Mouse (Mus musculus): ENCODE measurements at regions not wholly inside any gene's neighbourhood (a gene's known extent, or its start where the extent isn't known, plus 50 kb on each side); places are given as distances from the start of the nearest gene placed in this dataset.
"Not testable (repeated sequence)": the region's sequence is repeated elsewhere in the genome, so short reads cannot be mapped to it uniquely, and the experiment has no call there.

DNA sequence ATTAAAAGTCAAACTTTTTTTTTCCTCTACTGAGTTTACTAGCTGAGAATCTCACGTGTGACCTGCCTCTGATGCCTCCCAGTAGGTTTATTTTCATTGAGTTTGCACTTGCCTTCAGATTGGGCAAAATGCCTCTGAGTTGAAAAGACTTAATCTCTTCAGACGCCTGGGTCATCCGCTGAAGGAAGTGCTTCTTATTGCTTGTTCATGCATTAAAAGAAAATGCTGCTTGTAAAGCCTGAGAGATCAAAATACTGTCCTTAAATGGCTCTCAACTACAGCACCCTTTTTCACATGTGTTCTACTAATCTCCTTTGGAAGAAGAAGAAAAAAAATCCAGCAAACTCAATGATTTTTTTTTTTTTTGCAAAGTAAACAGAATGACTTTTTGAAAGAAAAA, 351.5 kb downstream of the Kcnh5 start:
- no peak for DNase-seq (ENCODE audit: low read depth, low spot score)

DNA sequence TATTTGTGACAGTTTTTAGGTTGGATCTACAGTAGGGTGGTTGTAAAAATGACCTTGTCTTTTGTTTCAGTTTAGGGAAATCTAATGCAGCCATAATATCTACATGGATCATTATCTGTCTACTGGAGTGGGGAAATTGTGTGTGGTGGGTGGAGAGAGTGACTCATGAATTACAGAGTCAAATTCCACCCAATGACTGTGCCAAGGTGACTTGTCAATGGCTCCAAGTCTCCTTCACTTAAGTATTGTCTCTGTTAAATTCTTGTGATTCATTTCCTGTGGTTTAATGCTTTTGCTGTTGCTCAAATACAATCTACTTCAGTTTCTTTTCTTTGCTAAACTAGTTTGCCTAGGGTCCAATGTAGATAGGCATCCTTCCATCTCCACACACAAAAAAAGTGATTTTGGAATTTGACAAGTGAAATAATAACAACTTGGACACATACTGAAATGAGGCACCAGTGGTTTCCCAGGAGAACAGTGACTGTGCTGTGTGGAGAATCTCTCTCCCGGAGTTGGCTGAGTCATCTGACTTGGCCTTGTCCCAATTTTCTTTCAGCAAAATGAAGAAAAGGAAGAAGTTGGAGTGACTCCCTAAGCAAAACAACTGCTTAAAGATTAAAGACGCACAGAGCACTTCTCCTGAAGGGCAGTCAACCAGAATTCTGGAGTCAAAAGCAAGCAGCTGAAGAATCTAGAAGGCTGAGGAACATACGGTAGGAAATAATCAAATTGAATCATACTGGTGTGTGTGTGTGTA, 352.2 kb downstream of the Kcnh5 start:
- peak; percentile 72 for DNase-seq (ENCODE audit: low read depth, low spot score)

- DNase-seq (ENCODE audit: low read depth, low spot score) = not testable (repeated sequence)
Observed at GRCm38 (mm10) chr12:74816181-74816580, 361.0 kb downstream of the Kcnh5 start.

GRCm38 (mm10) chr12:74808571-74808970, 368.6 kb downstream of the Kcnh5 start:
- not testable (repeated sequence) for DNase-seq (ENCODE audit: low read depth, low spot score)

- DNase-seq (ENCODE audit: low read depth, low spot score) = not testable (repeated sequence)
Observed at GRCm38 (mm10) chr12:74807926-74808325, 369.2 kb downstream of the Kcnh5 start.

DNA sequence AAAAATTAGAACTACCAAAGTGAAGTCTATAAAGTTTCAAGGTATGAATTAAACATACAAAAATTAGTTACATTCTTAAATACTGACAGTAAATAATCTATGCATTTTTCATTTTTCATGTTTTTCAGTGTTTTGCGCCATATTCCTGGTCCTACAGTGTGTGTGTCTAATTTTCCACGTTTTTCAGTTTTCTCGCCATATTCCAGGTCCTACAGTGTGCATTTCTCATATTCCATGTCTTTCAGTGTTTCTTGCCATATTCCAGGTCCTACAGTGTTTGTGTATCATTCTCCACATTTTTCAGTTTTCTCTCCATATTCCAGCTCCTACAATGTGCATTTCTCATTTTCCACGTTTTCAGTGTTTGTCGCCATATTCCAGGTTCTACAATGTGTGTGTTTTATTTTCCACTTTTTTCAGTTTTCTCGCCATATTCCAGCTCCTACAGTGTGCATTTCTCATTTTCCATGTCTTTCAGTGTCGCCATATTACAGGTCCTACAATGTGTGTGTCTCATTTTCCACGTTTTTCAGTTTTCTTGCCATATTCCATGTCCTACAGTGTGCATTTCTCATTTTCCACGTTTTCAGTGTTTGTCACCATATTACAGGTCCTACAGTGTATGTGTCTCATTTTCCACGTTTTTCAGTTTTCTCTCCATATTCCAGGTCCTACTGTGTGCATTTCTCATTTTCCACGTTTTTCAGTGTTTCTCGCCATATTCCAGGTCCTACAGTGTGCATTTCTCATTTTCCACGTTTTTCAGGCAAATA, 373.2 kb downstream of the Kcnh5 start:
- DNase-seq (ENCODE audit: low read depth, low spot score) = peak; percentile 10

- DNase-seq (ENCODE audit: low read depth, low spot score) = no peak
Observed at GRCm38 (mm10) chr12:74792036-74792435, 385.1 kb downstream of the Kcnh5 start.

GRCm38 (mm10) chr12:74762284-74762683, 414.8 kb downstream of the Kcnh5 start:
- DNase-seq (ENCODE audit: low read depth, low spot score) = no peak

DNA sequence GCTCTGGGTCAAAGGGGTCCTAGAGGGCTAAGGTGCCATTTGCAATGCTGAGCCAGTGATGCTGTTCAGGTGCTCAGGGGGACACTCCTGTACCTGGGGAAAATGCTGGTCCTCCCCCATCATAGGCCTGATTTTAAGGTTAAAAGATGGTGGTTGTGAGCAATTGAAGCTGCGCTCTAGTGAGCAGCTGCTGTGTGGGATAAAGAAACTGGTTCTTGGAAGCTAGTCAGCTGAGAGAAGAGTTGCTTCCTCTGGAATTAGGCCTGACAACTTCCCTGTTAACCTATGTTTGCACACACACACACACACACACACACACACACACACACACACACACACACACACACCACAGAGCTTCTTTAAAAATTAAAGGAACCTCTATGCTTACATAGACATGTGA, 428.9 kb upstream of the Gm11042 start:
- DNase-seq (ENCODE audit: low read depth, low spot score) = no peak

DNA sequence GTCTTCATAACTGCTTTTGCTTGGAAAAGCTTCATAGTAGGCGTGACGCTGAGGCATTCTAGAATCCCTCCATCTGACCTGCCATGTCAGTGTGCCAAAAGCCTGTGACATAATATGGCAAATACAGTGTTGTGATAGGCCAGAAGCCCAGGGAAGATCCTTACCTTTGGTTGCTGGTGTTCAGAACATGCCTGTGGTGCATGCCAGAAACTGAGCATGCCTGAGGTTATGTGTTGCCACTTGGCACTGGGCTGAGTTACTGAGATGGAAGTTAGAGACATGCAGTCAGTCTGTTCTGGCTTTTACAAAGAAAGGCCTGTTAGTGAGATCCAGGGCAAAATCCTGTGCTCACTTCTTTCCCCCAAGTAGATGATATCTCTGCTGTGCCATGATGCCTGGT, 412.7 kb upstream of the Gm11042 start:
- DNase-seq (ENCODE audit: low read depth, low spot score) = no peak

GRCm38 (mm10) chr12:74679149-74679548, 363.0 kb upstream of the Gm11042 start:
- DNase-seq (ENCODE audit: low read depth, low spot score) = no peak

GRCm38 (mm10) chr12:74677835-74678234, 361.6 kb upstream of the Gm11042 start:
- DNase-seq (ENCODE audit: low read depth, low spot score) = no peak

- no peak for DNase-seq (ENCODE audit: low read depth, low spot score)
Observed at GRCm38 (mm10) chr12:74658406-74658805, 342.2 kb upstream of the Gm11042 start.

DNA sequence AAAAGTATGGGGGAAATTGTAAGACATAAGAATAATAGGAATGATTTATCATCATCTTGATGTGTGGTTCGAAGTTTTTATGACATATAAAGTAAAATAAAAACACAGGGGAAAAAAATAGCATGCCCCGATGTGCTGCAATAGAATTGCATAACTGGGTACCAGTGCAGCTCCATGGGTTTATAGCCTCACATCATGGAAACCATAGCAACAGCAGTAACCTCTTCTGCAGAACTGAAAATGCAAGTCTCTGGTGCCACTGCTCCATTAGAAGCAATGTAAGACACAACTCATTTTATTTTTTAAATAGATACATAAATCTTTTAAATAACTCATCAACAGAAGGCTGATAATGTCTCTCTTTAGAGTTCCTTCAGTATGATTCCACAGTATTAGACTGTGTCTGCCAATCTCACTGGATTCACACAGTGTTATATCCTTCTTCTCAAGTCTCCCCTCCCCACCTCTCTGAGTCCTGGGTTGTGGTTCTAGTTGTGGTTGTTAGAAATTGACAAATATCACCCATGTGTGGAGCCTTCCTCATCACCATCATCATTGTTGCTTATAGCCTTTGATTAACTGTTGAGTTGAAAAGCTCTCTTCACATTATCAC, 340.9 kb upstream of the Gm11042 start:
- no peak for DNase-seq (ENCODE audit: low read depth, low spot score)

GRCm38 (mm10) chr12:74651256-74651655, 335.1 kb upstream of the Gm11042 start:
- DNase-seq (ENCODE audit: low read depth, low spot score) = no peak

DNA sequence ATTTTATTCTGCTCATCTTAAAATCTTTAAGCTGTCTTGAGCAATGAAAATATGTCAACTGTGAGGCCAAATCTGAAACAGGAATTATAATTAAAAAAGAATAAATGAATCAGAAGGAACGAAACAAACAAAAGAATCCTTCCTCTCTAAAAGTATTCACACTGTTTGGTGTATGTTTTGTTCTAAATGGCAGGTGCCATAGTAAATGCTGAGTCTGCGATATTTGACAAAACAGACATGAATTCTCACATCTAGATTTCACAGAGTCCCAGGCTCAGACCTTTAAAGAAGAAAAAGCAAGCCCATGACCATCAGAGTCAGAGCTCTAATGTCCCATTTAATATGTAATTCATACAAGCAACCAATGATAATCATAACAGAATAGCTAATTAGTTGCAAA, 316.6 kb upstream of the Gm11042 start:
- DNase-seq (ENCODE audit: low read depth, low spot score) = no peak

GRCm38 (mm10) chr12:74595208-74595607, 279.0 kb upstream of the Gm11042 start:
- DNase-seq (ENCODE audit: low read depth, low spot score) = no peak

DNA sequence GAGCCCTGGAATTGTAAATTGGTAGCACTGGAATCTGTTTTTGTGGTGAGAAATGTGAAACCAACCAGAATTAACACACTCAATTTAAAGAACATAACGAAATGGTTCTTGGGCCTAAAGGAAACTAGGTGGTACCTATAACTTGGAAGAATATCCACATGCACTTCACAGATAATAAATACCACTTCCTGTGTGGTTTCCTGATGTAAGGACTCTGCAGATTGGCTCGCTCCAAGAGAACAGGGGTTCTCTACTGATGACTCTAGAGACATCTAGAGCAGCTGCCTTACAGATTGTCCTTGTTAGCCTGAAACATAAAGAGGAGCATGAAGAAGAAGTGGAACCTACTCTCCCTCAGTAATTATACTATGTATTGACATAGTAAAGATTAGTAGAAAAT, 238.4 kb upstream of the Gm11042 start:
- no peak for DNase-seq (ENCODE audit: low read depth, low spot score)

DNA sequence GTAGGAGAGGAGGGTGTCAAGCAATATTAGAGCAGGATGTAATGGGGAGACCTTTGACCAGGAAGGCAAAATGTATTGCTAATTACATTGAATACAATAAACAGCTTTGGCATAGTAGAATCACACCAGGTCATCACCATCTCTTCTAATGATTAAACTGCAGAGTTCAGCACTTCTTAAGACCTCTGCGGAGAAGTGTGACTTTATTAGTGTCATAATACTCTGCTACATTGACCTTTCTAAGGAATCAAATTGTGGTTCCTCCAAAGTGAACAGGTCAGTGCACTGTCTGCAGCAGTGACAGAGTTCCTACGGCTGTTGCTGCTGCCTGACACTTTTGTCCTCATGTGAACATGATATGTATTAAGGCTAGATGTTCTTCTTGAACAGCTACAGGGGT, 228.0 kb upstream of the Gm11042 start:
- no peak for DNase-seq (ENCODE audit: low read depth, low spot score)

GRCm38 (mm10) chr12:74534882-74535281, 218.7 kb upstream of the Gm11042 start:
- DNase-seq (ENCODE audit: low read depth, low spot score) = no peak

DNA sequence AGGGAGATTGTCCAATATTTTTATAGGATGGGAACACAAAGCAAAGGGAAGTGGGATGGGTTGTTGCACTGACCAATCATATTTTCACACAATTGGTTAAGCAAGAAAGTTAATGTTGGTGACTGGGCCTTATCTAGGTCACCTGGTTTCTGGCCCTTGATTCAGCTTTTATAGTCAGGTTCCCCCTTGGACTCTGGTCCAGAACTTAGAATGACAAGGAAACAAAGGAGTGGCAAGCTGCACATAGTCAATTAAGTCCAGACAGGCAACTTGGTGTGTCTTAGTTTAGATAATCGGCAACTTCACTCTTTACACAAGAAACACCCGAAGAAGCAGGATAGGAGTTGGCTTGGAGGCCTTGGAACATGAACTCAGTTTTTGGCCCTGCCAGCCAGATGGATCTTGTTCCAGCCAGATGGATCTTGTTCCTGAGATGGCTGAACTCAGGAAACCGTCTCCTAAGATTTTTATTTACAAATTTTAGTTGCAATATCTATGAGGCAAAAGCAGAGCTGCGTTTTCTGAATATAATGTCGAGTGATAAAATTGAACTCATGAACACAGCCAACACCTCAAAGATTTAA, 212.9 kb upstream of the Gm11042 start:
- peak; percentile 18 for DNase-seq (ENCODE audit: low read depth, low spot score)

DNA sequence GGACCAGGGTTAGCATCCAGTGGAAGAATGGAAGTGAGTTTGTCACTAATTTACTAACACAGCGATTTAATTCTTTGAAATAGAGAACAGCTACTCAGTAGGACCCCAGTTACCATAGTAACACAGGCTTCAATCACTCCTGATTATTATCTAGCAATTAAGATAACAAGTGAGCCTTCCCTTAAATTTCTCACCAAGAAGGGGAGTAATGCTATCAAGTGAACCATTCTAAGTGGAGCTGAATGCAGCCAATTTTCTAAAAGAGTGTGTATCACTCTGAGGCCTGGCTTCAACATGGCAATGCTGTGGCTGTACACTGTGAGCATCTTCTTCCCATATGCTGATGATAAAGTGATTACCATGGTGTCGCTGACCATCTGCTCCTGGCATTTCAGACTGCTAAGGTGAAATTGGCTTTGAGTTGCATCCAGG, 211.0 kb upstream of the Gm11042 start:
- DNase-seq (ENCODE audit: low read depth, low spot score) = no peak
